Mouse (Mus musculus) v-Abl transformed pro-B cells (cell line): ENCODE measurements around the gene Taar8c.
"Not testable (repeated sequence)": the region's sequence is repeated elsewhere in the genome, so short reads cannot be mapped to it uniquely, and the experiment has no call there.

Experiments used
- in situ Hi-C, 2 experiments: fragments of 400-800 bp; cut with MboI; formaldehyde crosslinking; loops; one replicate each; pipeline ENCODE4 v1.15.1; 2025; ENCODE audit not compliant: unreplicated experiment in 2 of 2

Taar8c gene

GRCm38 (mm10) chr10:24101812-24102211 is at the start of gene Taar8c:
Taar8c (minus strand) TSS chr10:24101912.
- in situ Hi-C loops: loop anchor here (25.0 kb wide), 2 partner anchors 185 to 1515 kb away; no protein-coding TSS in a partner anchor

DNA sequence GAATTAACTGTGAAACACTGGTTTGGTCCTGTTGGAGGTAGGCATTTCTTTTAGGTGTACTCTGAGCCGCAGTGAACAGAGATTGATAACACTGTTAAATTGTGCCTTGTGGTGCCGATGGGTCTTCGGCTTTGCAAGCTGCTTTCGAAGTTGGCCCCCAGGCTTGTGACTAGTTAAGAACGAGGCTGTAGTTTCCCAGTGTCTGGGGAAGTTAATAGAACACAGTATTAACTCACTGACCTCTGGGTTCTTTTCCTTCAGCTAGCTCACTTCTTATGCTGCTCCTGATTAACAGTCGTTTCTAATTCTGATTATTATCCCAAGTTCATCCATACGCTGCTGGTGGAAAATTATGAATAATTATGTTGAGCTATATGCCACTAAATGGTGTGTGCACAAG is 48.4 kb upstream of the Taar8c start:
- in situ Hi-C loops: loop anchor here (25.0 kb wide), 4 partner anchors 712 to 1838 kb away; partner anchors contain the start of genes Med23 (in 2 of the 2) and Tbpl1 (in 1 of the 2)

DNA sequence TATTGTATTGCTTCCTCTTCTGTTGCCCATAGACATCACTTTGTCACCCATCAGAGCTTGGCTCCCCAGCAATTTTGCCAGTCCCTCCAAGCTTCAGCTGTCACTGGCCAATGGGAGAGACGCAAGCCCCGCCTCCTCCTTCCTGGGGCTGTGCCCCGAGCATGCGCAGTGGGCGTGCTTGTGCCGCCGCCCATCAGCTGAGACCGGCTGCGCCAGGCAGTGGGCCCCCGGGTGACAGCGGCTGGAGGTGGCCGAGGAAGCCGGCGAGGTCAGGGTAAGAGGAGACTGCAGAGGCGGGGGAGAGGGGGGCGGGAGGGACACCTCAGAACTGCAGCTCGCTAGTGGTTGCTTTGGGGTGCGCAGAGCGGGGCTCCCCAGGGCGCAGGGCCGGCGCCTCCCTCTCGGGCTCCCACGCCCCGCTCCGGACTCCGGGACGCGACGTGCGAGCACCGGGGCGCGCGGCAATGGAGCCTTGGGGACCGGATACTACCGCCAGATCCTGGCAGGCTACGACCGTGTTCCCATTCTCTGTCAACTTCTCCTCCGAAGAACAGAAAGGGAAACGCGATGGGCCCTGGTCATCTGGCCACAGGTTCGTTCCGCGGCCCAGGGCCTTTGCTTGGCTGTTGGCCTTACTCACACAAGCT is 47.5 kb upstream of the Taar8c start, which contains the start of gene Stx7:
Stx7 (plus strand) TSS at position 168 of the 647 bp plus-strand sequence.
- in situ Hi-C loops: no loop called here

- in situ Hi-C loops: no loop called here
These were observed 41.0 kb upstream of the Taar8c start for GRCm38 (mm10) chr10:24142735-24143134.

DNA sequence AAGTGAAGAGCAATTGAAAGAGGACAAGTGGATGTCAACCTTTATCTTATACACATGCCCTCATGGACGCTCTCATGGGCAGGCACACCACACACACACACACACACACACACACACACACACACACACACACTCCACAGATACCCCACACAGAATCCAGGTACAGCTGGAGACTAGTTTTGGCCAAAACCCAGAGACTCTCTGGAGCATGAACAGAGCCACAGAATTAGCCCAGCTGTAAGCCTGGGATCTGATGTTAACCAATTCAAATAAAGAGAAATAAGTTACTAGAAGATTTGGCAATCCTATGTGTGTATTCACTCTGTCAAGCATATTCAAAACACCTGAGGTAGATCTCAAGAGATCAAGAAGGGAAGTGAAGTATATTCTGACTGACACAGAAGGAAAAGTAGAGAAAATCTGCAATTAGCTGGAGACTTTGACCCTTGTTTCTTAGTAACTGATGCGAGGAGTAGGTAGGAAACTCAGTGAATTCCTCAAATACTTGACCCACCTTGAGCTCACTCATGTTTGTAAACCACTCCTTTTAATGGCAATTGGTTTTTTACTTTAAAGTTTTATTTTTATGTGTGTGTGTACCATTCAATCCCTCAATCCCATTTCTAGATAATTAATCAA is 37.0 kb upstream of the Taar8c start:
- in situ Hi-C loops: loop anchor here in 1 of 2 experiments (10.0 kb wide), 1 partner anchor 1024 kb away; no protein-coding TSS in a partner anchor

DNA sequence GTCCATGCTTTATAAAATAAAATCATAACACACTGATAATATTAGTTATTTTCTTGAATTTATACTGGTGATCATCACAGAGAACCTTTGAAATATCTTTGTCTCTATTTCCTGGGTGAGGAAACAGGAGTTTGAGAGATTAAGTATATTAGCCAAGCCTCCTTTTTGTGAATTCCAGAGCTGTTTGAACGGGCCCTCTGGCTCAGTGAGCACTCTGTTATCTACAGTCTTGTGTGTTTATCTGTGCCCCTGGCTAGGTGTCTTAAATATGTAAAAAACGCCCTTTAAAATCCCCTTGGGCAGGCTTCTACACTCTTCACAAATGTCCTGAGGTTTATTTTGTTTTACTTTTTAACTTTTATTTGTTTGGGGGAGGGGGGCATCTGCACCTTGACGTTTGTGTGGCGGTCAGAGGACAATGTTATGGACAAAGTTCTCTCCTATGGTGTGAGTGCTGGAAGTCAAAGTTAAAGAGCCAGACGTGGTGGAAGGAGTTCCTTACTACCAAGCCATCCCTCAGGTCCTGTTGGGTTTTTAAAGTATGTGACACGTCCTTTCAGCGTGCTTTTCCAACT is 32.4 kb upstream of the Taar8c start:
- in situ Hi-C loops: loop anchor here (5.0 to 10.0 kb wide), 3 partner anchors 43 to 1019 kb away; no protein-coding TSS in a partner anchor

GRCm38 (mm10) chr10:24133132-24133531 is 31.4 kb upstream of the Taar8c start:
- in situ Hi-C loops: loop anchor here (5.0 to 10.0 kb wide), 3 partner anchors 44 to 1018 kb away; no protein-coding TSS in a partner anchor

GRCm38 (mm10) chr10:24132273-24132672 is 30.6 kb upstream of the Taar8c start:
- in situ Hi-C loops: loop anchor here (5.0 to 10.0 kb wide), 3 partner anchors 45 to 1017 kb away; no protein-coding TSS in a partner anchor

DNA sequence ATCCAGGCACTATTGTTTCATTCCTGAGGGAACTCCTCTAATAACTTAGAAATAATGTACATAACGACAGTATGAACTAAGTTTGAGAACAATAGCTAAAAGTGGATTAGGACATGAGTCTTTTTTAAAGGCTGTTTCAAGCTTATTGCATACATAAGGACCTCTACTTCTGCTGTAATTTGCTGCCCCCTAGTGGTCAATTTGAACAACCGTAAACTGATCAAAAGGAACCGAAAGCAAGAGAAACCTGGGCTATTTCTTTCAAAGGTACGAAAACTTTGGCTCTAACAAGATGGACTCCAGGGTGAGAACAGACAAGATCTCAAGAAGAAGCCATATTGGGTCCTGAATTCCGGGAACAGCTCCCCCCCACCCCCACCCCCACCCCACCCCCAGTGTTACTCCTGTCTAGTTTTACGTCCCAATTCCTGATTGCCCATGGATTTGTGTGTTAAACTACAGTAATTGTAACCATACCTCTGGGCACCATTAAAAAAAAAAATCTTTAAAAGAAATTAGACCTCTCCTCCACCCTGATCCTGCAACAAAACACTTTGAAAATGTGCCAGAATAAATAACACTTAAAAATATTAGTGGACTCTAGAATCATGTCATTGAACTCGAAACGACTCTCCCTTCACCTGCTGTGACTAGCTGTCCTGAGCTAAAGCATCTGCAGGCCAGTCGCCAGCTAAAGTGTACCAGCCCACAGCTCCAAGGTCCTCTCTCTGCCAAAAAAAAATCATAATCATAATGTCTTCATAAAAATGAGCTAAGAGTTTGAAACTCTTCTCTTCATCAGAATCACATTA is 29.9 kb upstream of the Taar8c start:
- in situ Hi-C loops: loop anchor here (5.0 to 10.0 kb wide), 3 partner anchors 46 to 1017 kb away; no protein-coding TSS in a partner anchor

- in situ Hi-C loops: loop anchor here (25.0 kb wide), 2 partner anchors 176 to 1524 kb away; no protein-coding TSS in a partner anchor
These were observed 9.5 kb upstream of the Taar8c start for GRCm38 (mm10) chr10:24111116-24111778.

DNA sequence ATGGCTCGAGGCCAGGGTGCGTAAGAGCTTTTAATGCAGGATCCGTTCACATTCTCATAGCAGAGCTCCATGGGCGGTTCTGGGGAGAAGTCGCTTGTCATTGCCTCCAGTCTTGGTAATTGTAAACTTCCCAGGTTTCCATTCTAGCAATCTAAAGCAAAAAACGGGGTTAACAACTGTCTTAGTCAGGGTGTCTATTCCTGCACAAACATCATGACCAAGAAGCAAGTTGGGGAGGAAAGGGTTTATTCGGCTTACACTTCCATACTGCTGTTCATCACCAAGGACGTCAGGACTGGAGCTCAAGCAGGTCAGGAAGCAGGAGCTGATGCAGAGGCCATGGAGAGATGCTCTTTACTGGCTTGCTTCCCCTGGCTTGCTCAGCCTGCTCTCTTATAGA is 7.7 kb upstream of the Taar8c start, which contains the start of gene Taar9:
Taar9 (minus strand) TSS at position 101 of the 400 bp plus-strand sequence.
- in situ Hi-C loops: loop anchor here (25.0 kb wide), 2 partner anchors 178 to 1522 kb away; no protein-coding TSS in a partner anchor

- in situ Hi-C loops: loop anchor here (25.0 kb wide), 2 partner anchors 179 to 1521 kb away; no protein-coding TSS in a partner anchor
These were observed 6.5 kb upstream of the Taar8c start for GRCm38 (mm10) chr10:24108236-24108635.

DNA sequence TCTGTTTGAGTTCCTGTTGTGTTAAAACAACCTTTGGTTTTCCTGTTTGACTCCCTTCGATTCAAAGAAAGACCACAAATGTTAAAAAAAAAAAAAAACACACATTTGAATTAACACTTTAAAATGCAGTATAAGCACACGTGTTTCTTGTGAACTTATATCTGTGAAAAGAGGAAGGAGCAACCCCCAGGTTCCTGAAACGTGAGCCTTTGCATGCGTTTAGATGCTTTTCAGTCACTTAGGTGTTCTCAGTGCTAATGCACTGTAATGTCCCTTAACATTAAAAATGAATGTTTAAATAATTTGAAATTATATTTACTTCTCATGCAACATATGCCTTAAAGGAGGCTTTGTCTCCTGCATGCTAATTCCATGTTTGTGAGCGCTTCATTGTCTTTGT is 6.0 kb upstream of the Taar8c start:
- in situ Hi-C loops: loop anchor here (25.0 kb wide), 2 partner anchors 180 to 1520 kb away; no protein-coding TSS in a partner anchor

DNA sequence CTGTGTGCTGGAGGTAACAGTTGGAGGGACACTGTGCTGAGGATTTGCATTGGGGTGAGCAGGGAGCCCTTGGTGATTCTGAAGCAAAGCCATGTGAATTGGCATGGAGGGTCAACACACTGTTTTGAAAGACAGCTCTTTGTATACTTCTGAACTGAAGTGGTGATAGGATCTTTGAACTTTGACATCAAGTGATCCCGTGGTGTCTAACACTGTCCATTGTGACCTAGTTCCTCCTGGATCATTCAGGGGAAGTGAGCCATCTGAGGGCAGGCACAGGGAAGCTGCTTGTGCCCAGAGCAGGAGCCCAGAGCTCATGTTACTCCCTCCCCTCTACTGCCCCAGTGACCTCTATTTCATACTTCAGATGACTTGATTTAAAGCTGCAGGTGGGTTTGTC is 1.6 kb upstream of the Taar8c start:
- in situ Hi-C loops: loop anchor here (25.0 kb wide), 2 partner anchors 184 to 1516 kb away; no protein-coding TSS in a partner anchor

- in situ Hi-C loops: not testable (repeated sequence)
These were observed 4.7 kb downstream of the Taar8c start for GRCm38 (mm10) chr10:24097010-24097409.

DNA sequence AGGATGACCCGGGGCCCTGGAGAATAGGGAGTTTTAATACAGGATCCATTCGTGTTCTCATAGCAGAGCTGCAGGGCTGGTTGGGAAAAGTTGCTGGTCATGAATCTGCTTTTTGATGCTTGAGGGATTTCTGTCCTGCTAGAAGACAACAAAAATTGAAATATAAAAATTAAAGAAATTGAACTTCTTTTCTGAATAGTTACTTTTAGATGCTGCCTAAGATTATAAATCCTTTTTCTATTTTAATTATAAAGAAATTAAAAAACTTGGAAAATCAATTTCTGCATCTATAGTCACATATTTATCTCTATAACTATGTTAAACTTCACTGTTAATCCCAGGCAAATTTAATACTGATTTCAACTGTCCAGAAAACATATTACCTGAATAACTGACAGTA is 9.5 kb downstream of the Taar8c start, which contains the start of gene Taar8b:
Taar8b (minus strand) TSS at position 101 of the 400 bp plus-strand sequence.
- in situ Hi-C loops: no loop called here

DNA sequence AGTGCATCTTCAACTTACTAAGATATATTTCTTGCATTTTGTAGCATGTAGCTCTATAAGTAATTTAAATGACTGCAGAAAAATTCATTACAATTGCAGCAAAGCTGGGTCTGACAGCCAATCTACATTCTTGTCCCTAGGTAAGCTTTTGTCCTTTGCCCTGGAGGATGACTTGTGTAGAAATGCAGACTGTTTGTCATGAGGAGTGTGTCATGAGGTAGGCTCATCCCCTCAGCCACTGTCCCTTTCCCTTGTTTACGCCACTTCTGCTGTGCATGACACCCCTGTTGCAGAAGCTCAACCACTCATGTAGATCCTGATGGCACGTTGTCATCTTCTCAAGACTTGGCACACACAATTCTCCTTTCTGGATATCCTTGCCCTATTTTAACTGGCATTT is 14.5 kb downstream of the Taar8c start:
- in situ Hi-C loops: no loop called here

- in situ Hi-C loops: no loop called here
These were observed 15.2 kb downstream of the Taar8c start for GRCm38 (mm10) chr10:24086555-24086954.

GRCm38 (mm10) chr10:24085936-24086335 is 15.8 kb downstream of the Taar8c start:
- in situ Hi-C loops: no loop called here
